Mouse (Mus musculus) urinary bladder, postnatal 10 days (tissue): ENCODE results near the gene Drap1.

Experiments used
- DNase-seq: peaks from one replicate; pipeline ENCODE4 v3.0.0; 2022; ENCODE audit warnings: low spot score

Gene Drap1

GRCm38 (mm10) chr19:5448354-5449150 lies 23.8 kb upstream of the Drap1 start:
- DNase-seq, result no peak

- no peak for DNase-seq
Measured at GRCm38 (mm10) chr19:5447515-5448353, 23.0 kb upstream of the Drap1 start, which contains the start of gene Fosl1. TSS of gene Fosl1 (plus strand) at chr19:5447547.

- no peak for DNase-seq
Measured at GRCm38 (mm10) chr19:5445747-5446146, 21.0 kb upstream of the Drap1 start.

- no peak for DNase-seq
Measured at GRCm38 (mm10) chr19:5444954-5445353, 20.2 kb upstream of the Drap1 start.

GRCm38 (mm10) chr19:5444371-5444908 lies 19.7 kb upstream of the Drap1 start:
- DNase-seq, result no peak

GRCm38 (mm10) chr19:5433951-5434350 lies 9.2 kb upstream of the Drap1 start:
- DNase-seq, result no peak

GRCm38 (mm10) chr19:5432992-5433852 lies 8.4 kb upstream of the Drap1 start:
- no peak for DNase-seq

- no peak for DNase-seq
Measured at GRCm38 (mm10) chr19:5431911-5432464, 7.2 kb upstream of the Drap1 start.

GRCm38 (mm10) chr19:5430408-5430807 lies 5.6 kb upstream of the Drap1 start:
- DNase-seq, result no peak

GRCm38 (mm10) chr19:5429806-5430205 lies 5.0 kb upstream of the Drap1 start:
- DNase-seq, result peak; percentile 49

GRCm38 (mm10) chr19:5429219-5429618 lies 4.4 kb upstream of the Drap1 start:
- DNase-seq, result no peak

GRCm38 (mm10) chr19:5428083-5428482 lies 3.3 kb upstream of the Drap1 start:
- DNase-seq, result no peak

GRCm38 (mm10) chr19:5426640-5427290 lies 2.0 kb upstream of the Drap1 start:
- no peak for DNase-seq

- no peak for DNase-seq
Measured at GRCm38 (mm10) chr19:5425906-5426565, 1.3 kb upstream of the Drap1 start.

- DNase-seq, result peak; percentile 43
Measured at GRCm38 (mm10) chr19:5424092-5424781, 542 bp downstream of the Drap1 start.

GRCm38 (mm10) chr19:5423561-5423960 lies 1.2 kb downstream of the Drap1 start:
- no peak for DNase-seq

GRCm38 (mm10) chr19:5422895-5423443 lies 1.8 kb downstream of the Drap1 start:
- no peak for DNase-seq

- DNase-seq, result no peak
Measured at GRCm38 (mm10) chr19:5422267-5422666, 2.5 kb downstream of the Drap1 start.

- DNase-seq, result no peak
Measured at GRCm38 (mm10) chr19:5421784-5422183, 3.0 kb downstream of the Drap1 start.

- no peak for DNase-seq
Measured at GRCm38 (mm10) chr19:5420579-5420978, 4.2 kb downstream of the Drap1 start.
